Mouse (Mus musculus) adipocyte (in vitro differentiated cells): ENCODE measurements around the gene Scamp2.

Experiments used
- DNase-seq: peaks from one replicate; pipeline ENCODE4 v3.0.0-alpha.2; 2016; ENCODE audit warnings: low spot score

Scamp2 gene

DNA sequence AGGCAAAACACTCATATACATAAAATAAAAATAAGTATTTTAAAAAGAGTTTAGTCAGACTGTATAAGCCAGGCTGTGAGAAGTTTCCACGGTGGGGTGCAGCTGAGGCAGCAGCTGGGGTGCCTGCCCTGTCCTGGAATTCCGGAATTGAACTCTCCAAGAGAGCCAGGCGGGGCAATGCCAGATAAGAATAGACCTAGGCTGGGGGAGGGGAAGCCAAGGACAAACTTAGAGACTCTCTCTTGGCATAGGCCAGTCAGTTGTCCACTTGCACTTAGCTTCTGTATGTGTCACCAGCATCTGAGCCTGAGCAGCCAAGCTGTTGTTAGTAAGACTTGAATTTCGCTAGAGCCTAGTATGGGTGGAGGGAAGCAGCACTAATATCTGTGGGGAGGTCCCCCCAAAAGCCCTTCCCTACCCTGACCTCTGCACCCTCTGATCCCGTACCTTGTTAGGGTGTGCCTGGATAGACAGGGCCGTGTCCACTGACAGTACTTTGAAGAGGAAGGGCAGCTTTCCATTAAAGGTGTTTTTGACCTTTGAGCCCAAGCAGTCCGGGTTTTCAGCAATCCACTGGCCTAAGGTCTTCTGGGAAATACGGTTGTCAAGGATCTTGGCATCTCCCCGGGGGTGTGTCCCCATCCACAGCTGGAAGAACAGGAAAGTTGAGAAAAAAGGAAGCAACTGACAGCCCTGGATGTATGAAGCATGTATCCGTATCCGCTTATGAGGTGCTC is 10.4 kb upstream of the Scamp2 start:
- no peak for DNase-seq

DNA sequence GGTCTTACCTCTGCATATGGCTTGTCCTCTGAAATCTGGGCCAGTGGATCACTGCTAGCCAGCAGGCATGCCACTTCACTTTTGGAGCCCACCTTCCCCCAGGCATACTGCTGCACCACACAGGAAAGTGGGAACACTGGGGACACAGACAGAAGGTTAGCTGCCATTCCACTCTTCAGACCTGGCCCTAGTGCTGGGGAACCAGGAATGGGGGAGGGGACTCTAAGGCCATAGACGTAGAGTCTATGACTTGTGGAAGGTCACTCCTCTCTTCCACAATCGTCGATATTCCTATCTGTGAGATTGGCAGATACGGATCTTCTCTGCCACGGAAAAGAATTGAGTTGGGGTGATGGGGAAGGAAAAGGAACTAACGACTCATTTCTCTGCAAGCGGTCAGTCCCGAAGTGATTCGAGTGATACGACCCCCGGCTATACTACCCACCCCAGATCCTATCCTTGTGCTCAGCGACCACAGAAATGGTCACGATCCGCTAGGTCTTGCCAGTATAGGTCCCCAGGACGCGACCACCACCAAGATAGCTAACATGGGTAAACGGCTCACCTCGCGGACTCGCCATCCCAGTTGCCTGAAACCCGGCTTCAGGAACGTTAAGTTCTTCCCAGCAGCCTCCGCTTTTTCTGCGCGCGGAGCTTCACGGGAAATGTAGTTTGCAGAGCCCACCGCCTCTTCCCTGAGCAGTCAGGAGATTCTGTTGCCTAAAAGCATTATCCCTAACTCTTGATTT is 8.4 kb upstream of the Scamp2 start, which contains the start of gene Mpi:
Gene Mpi (minus strand): TSS at position 625 of the 749 bp plus-strand sequence.
- DNase-seq: peak; percentile 68

DNA sequence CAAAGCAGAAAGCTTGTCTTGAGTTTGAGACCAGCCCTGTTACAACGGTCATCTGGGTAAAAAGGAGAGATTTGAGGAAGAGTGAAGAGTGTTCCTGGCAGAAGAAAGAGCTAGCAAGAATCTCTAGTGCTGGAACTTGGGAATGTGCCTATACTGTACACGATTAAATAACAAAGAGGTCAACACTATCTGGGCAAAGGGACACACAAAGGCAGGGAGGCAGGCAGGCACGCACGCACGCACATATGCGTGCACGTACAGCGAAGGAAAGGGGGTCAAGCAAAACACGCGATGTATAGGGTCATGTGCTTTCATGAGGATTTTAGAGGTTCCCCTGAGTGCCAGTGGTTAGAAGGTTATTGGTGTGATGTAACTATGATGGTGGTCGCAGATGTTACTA is 7.6 kb upstream of the Scamp2 start:
- DNase-seq: no peak

DNA sequence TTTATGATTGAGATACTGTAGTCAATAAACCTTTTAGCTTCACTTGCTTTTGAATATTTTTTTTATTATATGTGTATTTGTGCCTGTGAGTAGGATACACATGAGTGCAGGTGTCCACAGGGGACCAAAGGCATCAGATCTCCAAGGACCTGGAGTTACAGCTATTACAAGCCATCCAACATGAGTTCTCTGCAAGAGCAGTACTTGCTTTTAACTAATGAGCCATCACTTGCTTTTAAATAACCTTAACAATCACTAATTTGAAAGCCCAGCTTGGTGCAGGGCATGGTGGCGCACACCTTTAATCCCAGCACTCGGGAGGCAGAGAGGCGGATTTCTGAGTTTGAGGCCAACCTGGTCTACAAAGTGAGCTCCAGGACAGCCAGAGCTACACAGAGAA is 6.0 kb upstream of the Scamp2 start:
- DNase-seq: no peak

DNA sequence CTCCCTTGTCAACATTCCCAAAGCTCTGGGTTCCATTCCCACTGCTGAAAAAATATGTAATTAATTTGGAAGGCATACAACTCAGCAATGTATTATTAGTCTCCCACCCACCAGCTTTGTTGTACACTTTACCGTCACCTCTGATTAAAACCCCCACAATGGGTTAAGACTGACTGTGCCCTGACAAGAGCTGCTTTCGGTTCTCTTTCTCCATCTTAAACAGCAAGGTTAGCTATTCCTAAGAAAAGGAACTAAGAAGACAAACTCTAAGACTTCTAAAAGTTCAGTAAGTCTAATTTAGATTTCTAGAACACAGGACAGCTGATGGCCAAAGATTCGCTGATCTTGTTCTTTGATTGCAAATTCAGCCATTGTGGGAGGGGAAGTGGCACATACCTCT is 3.5 kb upstream of the Scamp2 start:
- no peak for DNase-seq

GRCm38 (mm10) chr9:57558625-57559024 is 2.1 kb upstream of the Scamp2 start:
- no peak for DNase-seq

GRCm38 (mm10) chr9:57559568-57559967 is 1.2 kb upstream of the Scamp2 start:
- no peak for DNase-seq

- DNase-seq: no peak
Measured at GRCm38 (mm10) chr9:57560263-57560662, 480 bp upstream of the Scamp2 start.

GRCm38 (mm10) chr9:57561711-57562099 is 962 bp downstream of the Scamp2 start:
- no peak for DNase-seq

- no peak for DNase-seq
Measured at GRCm38 (mm10) chr9:57562896-57563372, 2.2 kb downstream of the Scamp2 start.

DNA sequence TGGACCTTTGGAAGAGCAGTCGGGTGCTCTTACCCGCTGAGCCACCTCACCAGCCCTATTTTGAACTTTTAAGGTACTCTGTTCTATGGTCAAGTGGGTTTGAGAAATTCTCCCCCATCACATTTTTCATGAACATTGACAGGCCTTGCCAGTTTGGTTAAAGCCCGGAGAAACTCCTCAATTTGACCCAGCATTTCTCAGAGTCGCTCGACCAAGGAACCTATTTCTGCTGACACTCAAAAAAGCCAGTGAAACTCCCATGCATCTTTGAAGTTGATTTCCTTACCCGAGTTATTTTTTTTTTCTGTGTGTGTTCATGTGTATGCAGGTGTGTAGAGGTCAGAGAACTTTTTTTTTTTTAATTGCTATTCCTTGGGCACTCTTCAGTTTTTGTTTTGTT is 3.9 kb downstream of the Scamp2 start:
- no peak for DNase-seq

DNA sequence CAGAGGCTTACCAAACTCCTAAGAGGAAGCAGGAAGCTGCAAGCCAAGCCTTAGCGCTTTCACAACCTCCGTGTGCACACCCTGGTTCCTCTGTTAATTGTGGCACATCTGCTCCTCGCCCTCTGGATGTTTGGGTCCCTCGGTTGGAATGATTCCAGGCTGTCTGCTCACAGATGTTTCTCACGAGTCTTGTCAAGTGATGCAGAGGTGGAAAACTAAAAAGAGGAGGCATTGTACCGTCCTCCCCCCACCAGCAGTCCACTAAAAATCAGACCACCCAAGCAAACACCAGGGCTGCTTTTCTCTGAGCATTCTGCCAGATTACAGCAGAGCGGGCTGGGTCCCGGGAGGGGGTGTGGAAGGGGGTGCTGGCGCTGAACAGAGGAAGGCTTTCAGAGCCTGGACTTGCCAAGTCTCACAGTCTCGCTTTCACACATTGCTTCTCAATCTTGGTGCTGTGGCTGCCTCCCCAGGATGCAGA is 5.0 kb downstream of the Scamp2 start:
- peak; percentile 48 for DNase-seq

DNA sequence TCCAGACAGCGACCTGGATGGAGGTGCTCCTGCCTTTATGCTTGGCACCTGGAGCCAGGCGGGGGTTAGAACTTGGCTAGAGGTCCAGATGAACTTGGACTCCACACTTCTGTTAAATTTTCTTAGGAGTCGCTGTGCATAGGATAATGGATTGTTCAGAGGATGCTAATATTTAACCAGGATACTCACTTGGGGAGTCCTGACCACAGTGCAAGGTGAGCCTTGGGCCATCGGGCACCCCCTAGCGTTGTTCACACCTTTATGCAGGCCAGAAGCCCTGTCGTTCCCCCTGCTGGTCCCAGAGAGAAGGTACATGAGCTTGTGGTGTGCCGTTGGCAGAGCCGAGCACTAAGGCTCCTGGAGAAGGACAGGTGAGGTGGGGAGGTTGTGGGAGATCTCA is 6.1 kb downstream of the Scamp2 start:
- no peak for DNase-seq

GRCm38 (mm10) chr9:57568500-57568899 is 7.8 kb downstream of the Scamp2 start:
- DNase-seq: no peak

DNA sequence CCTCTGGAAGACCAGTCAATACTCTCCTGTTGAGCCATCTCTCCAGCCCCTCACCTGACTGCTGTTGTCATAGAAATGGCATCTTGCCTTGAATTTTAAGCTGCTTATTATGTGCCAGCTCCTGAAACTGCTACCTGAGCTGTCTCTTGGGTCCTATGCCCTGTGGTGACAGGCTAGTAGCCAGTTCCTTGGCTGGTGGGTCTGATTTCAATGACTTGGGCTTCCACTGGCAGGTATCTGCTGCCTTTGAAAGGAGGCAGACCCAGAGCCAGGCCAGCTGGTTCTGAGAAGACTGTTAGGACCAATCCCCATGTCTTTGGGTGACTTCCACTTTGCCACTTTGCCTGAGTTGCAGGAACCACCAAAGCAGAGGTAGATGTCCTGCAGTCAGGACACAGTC is 13.7 kb downstream of the Scamp2 start:
- DNase-seq: no peak

DNA sequence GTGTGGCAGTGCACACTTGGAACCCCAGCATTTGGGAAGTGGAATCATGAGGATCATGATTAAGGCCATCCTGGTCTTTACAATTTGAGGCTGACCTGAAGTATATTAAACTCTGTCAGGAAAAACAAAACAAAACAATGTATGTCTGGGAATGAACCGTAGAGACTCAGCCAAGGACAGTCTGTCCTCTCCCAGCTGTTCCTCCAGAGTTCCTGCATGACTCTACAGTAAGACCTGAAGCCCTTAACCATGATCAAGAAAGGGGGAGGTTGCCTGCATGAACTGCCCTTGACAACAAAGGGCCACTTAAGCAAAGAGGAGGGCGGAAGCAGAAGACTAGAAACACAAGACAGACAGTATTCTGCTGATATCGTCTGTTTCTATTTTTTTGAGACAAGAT is 14.8 kb downstream of the Scamp2 start:
- no peak for DNase-seq

DNA sequence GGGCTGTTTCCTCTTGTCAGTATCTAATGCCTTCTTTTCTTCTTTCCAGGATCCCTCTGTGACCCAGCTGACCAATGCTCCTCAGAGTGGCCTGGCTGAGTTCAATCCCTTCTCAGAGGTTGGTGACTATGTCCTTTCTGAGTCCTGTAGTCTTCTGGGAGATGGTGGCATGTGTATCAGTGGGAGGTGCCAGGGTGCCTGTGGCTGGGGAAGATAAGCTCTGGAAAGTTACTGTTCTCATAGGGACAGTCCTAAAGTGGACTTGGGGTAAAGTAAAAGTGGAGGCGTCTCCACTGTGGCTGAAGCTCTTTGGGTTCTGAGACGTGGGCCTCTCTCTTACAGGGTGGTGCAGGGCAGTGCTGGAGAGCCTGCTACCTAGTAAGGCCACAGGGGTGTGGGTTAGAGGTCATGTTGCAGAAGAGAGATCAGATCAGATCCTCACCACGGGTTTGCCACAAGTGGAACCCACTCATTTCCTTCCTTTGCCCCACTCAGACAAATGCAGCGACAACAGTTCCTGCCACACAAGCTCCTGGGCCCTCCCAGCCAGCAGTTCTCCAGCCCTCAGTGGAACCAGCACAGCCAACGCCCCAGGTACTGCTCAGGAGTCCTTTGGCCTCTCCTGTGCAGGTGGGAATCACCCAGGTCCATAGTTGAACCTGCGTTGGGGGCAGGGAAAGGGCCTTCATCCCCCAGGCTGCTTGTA is 16.6 kb downstream of the Scamp2 start:
- no peak for DNase-seq

DNA sequence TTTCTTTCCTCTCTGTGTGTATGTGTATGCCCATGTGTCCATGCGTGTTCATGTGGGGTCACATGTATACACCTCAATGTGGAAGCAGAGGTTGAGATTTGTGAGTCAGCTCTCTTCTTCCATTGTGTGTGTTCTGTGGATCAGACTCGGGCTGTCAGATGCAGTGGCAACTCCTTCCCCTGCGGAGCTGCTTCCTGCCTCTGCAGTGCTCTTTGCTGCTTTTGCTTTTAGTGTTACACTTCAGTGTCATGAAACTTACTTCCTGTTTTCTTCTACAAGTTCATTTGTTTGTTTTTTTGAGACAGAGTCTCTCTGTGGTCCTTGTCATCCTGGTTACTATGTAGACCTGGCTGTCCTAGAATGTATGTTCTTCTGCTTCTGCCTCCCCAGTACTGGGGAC is 24.2 kb downstream of the Scamp2 start:
- no peak for DNase-seq

DNA sequence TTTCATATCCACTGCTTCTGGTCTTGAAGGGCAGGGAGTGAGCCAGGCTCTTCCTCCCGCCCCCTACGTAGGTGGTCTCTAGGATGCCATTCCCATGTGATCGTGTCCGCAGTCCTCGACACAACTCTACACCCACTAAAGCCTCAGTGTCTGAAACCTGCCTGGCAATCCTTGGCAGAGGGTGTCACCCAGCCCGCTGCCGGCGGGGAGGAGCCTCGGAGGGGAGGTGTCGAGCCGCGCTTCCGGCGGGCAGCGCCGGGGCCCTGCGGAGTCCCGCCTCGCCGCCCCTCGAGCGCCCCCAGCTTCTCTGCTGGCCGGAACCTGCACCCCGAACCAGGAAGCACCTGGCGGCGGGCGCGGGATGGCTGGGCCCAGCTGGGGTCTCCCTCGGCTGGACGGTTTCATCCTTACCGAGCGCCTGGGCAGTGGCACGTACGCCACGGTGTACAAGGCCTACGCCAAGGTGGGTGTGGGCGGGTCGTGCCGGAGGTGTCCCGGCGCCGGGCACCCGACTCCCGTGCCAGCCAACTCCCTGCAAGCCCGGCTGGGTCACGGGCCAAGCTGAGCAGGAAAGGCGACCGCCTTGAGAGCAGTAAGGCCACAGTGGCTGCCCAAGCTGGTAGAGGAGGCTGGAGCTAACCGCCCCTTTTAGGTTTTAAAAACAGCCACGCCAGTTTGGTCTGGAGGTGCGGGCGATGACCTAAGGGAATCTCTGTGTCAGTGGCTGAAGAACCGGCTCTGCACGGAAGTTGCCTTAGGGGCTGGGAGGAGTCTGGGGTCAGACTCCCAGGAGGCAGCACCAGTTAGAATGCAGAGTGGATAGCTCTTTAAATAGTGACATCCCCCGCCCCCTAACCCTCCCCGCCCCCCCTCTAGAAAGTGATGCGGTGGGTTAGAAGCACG is 28.7 kb downstream of the Scamp2 start, which contains the start of gene Ulk3:
Gene Ulk3 (plus strand): TSS at position 229 of the 903 bp plus-strand sequence.
- DNase-seq: peak; percentile 74

GRCm38 (mm10) chr9:57590726-57591125 is 30.0 kb downstream of the Scamp2 start:
- peak; percentile 72 for DNase-seq

DNA sequence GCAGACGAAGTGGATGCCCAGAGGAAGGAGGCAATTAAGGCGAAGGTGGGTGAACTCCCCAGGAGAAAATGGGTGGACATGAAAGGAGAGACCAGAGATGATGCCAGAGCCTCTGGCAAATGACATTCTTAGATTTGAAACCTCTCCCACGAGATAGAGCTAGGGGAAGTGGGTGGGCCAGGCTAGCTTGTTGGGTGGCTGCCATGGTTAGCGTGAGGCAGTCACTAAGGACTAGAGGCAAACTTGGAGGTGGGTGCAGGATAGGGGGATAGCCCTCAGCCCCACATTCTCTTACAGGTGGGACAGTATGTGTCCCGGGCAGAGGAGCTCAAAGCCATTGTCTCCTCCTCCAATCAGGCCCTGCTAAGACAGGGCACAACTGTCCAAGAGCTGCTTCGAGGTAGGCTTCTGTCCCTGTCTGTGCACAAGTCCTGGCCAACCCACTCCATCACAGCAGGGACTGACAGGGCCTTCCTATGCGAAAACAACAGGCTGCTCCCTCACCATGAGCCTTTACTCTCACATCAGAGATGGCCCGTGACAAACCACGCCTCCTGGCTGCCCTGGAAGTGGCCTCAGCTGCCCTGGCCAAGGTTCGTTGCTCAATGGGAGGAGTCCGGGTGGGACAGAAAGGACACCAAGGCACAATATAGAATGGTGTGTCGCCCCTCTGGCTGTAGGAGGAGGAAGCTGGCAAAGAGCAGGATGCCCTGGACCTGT is 32.9 kb downstream of the Scamp2 start:
- no peak for DNase-seq
